Mouse (Mus musculus) CH12.LX (cell line): Measurements from ENCODE around the gene Ccdc167. TPM values are rescaled to one million over a fixed set of nuclear protein-coding genes. Genes with fewer than 3 reads are reported as not detected.

Source experiments
- DNase-seq: peaks from one replicate; pipeline ENCODE4 v3.0.0-alpha.2; 2013; ENCODE audit errors: extremely low read depth
- H3K27ac ChIP-seq: 2 replicates; pipeline ENCODE4 v1.5.1; 2012; ENCODE audit warnings: low read depth, mild to moderate bottlenecking, control low read depth, moderate library complexity; ENCODE audit not compliant: insufficient read depth
- H3K27me3 ChIP-seq: replicated peaks from 2 replicates; pipeline ENCODE3; 2012; ENCODE audit warnings: inconsistent platforms
- H3K36me3 ChIP-seq, 2 experiments: replicated peaks in 1 of 2; 2 replicates each; pipeline versions ENCODE3 to v1.6.1; 2012; ENCODE audit warnings: inconsistent platforms in 1 of 2, low read length in 1 of 2, mild to moderate bottlenecking in 1 of 2, mixed read lengths in 1 of 2, moderate library complexity in 1 of 2; ENCODE audit not compliant: control insufficient read depth in 1 of 2, insufficient read depth in 1 of 2
- H3K4me1 ChIP-seq, 2 experiments: 2 replicates each; pipeline ENCODE4 v1.6.1; 2012; ENCODE audit warnings: inconsistent platforms in 1 of 2, moderate library complexity in 1 of 2; ENCODE audit not compliant: insufficient read depth in 2 of 2, control insufficient read depth in 1 of 2
- H3K4me2 ChIP-seq: 2 replicates; pipeline ENCODE4 v1.6.1; 2012; ENCODE audit warnings: low read depth, mild to moderate bottlenecking, control low read depth; ENCODE audit not compliant: poor library complexity, insufficient read depth, severe bottlenecking
- H3K4me3 ChIP-seq, 3 experiments: fragments of 150-350 bp in 1 of 3; sonication (generic) in 1 of 3; replicated peaks in 1 of 3; 2 replicates each; pipeline versions ENCODE3 to v1.5.1; 2011 to 2012; ENCODE audit warnings: low read depth in 2 of 3, low read length in 2 of 3, mild to moderate bottlenecking in 2 of 3, moderate library complexity in 2 of 3, control low read depth in 1 of 3, improper control_type of control experiment in 1 of 3, inconsistent platforms in 1 of 3, mixed read lengths in 1 of 3; ENCODE audit not compliant: poor library complexity in 1 of 3
- H3K79me2 ChIP-seq: replicated peaks from 2 replicates; pipeline ENCODE4 v1.6.1; 2012; ENCODE audit warnings: mild to moderate bottlenecking, moderate library complexity; ENCODE audit not compliant: control insufficient read depth, poor library complexity, insufficient read depth, severe bottlenecking; ENCODE audit errors: extremely low read depth
- H3K9ac ChIP-seq: 2 replicates; pipeline ENCODE4 v1.6.1; 2012; ENCODE audit warnings: low read depth, mild to moderate bottlenecking, control low read depth, moderate library complexity; ENCODE audit not compliant: insufficient read depth
- H3K9me3 ChIP-seq: replicated peaks from 2 replicates; pipeline ENCODE3; 2012; ENCODE audit warnings: low read length, inconsistent platforms, mixed read lengths
- BHLHE40 ChIP-seq: IDR thresholded peaks from 2 replicates; pipeline ENCODE4 v1.6.1; 2011; ENCODE audit warnings: mild to moderate bottlenecking, low read depth, low read length, improper control_type of control experiment
- CHD1 ChIP-seq: IDR thresholded peaks from 2 replicates; pipeline ENCODE4 v1.6.1; 2012; ENCODE audit warnings: low read depth, low read length, improper control_type of control experiment, inconsistent platforms
- CHD2 ChIP-seq: IDR thresholded peaks from 2 replicates; pipeline ENCODE4 v1.6.1; 2011; ENCODE audit warnings: low read length, improper control_type of control experiment
- CTCF ChIP-seq, 2 experiments: IDR thresholded peaks in 1 of 2; conservative IDR thresholded peaks in 1 of 2; 2 replicates each; pipeline ENCODE4 v1.5.1; 2011 to 2012; ENCODE audit warnings: low read depth in 2 of 2, low read length in 2 of 2, improper control_type of control experiment in 1 of 2, inconsistent platforms in 1 of 2, mild to moderate bottlenecking in 1 of 2, moderate library complexity in 1 of 2
- EP300 ChIP-seq: IDR thresholded peaks from 2 replicates; pipeline ENCODE4 v1.6.1; 2011; ENCODE audit warnings: low read length, improper control_type of control experiment
- ETS1 ChIP-seq: conservative IDR thresholded peaks from 2 replicates; pipeline ENCODE4 v1.6.1; 2012; ENCODE audit warnings: low read depth, mild to moderate bottlenecking, inconsistent platforms, low read length, improper control_type of control experiment, moderate library complexity
- HCFC1 ChIP-seq: IDR thresholded peaks from 2 replicates; pipeline ENCODE4 v1.6.1; 2012; ENCODE audit warnings: low read depth, mild to moderate bottlenecking, inconsistent platforms, low read length, improper control_type of control experiment
- IRF4 ChIP-seq: IDR thresholded peaks from 2 replicates; pipeline ENCODE4 v1.6.1; 2014; ENCODE audit warnings: low read depth, mild to moderate bottlenecking, inconsistent platforms, low read length, improper control_type of control experiment
- JUN ChIP-seq: IDR thresholded peaks from 2 replicates; pipeline ENCODE4 v1.6.1; 2011; ENCODE audit warnings: low read depth, mild to moderate bottlenecking, low read length, improper control_type of control experiment, moderate library complexity; ENCODE audit not compliant: insufficient read depth
- JUND ChIP-seq: conservative IDR thresholded peaks from 2 replicates; pipeline ENCODE4 v1.6.1; 2011; ENCODE audit warnings: low read depth, low read length, improper control_type of control experiment
- MAX ChIP-seq: IDR thresholded peaks from 2 replicates; pipeline ENCODE4 v1.6.1; 2011; ENCODE audit warnings: low read length, improper control_type of control experiment
- MEF2A ChIP-seq: IDR thresholded peaks from 2 replicates; pipeline ENCODE4 v1.6.1; 2014; ENCODE audit warnings: low read depth, mild to moderate bottlenecking, inconsistent platforms, low read length, improper control_type of control experiment, borderline replicate concordance
- MXI1 ChIP-seq: IDR thresholded peaks from 2 replicates; pipeline ENCODE4 v1.6.1; 2011; ENCODE audit warnings: mild to moderate bottlenecking, low read depth, low read length, improper control_type of control experiment
- NELFE ChIP-seq: IDR thresholded peaks from 2 replicates; pipeline ENCODE4 v1.6.1; 2011; ENCODE audit warnings: low read depth, low read length, improper control_type of control experiment
- NRF1 ChIP-seq: IDR thresholded peaks from 2 replicates; pipeline ENCODE4 v1.6.1; 2014; ENCODE audit warnings: low read depth, mild to moderate bottlenecking, inconsistent platforms, low read length, improper control_type of control experiment, moderate library complexity
- PAX5 ChIP-seq: IDR thresholded peaks from 2 replicates; pipeline ENCODE4 v1.6.1; 2012; ENCODE audit warnings: low read length, inconsistent platforms, mixed read lengths
- POLR2A ChIP-seq: IDR thresholded peaks from 2 replicates; pipeline ENCODE4 v1.6.1; 2011; ENCODE audit warnings: low read depth, mild to moderate bottlenecking, improper control_type of control experiment, low read length
- POLR2AphosphoS2 ChIP-seq: IDR thresholded peaks from 2 replicates; pipeline ENCODE4 v1.6.1; 2011; ENCODE audit warnings: low read depth, low read length, improper control_type of control experiment
- RAD21 ChIP-seq: IDR thresholded peaks from 2 replicates; pipeline ENCODE4 v1.6.1; 2011; ENCODE audit warnings: low read depth, mild to moderate bottlenecking, low read length, improper control_type of control experiment, moderate library complexity
- RCOR1 ChIP-seq: conservative IDR thresholded peaks from 2 replicates; pipeline ENCODE4 v1.6.1; 2012; ENCODE audit warnings: low read depth, mild to moderate bottlenecking, inconsistent platforms, low read length, improper control_type of control experiment
- SMC3 ChIP-seq: IDR thresholded peaks from 2 replicates; pipeline ENCODE4 v1.6.1; 2011; ENCODE audit warnings: low read depth, low read length, improper control_type of control experiment
- TCF12 ChIP-seq: IDR thresholded peaks from 2 replicates; pipeline ENCODE4 v1.6.1; 2014; ENCODE audit warnings: low read depth, mild to moderate bottlenecking, inconsistent platforms, low read length, improper control_type of control experiment
- USF1 ChIP-seq: IDR thresholded peaks from 2 replicates; pipeline ENCODE4 v1.6.1; 2014; ENCODE audit warnings: low read depth, mild to moderate bottlenecking, inconsistent platforms, low read length, improper control_type of control experiment
- ZC3H11A ChIP-seq: IDR thresholded peaks from 2 replicates; pipeline ENCODE4 v1.6.1; 2012; ENCODE audit warnings: low read depth, mild to moderate bottlenecking, inconsistent platforms, low read length, improper control_type of control experiment
- ZKSCAN1 ChIP-seq: IDR thresholded peaks from 2 replicates; pipeline ENCODE4 v1.6.1; 2012; ENCODE audit warnings: low read depth, inconsistent platforms, low read length, improper control_type of control experiment, borderline replicate concordance
- ZNF384 ChIP-seq: IDR thresholded peaks from 2 replicates; pipeline ENCODE4 v1.6.1; 2012; ENCODE audit warnings: low read depth, low read length, improper control_type of control experiment, inconsistent platforms
- dilution Hi-C: fragments of 300-500 bp; cut with MboI; formaldehyde crosslinking; loops from 2 replicates; pipeline ENCODE4 v1.14.3; 2020; ENCODE audit warnings: low sequenced_read_pairs; ENCODE audit not compliant: extremely low pct_unique_long_range_greater_than_20kb, extremely low pct_ligation_motif_present
- in situ Hi-C: fragments of 300-500 bp; cut with MboI; formaldehyde crosslinking; loops from 3 replicates; pipeline ENCODE4 v1.14.3; 2019; ENCODE audit warnings: low sequenced_read_pairs, low pct_ligation_motif_present, low pct_unique_long_range_greater_than_20kb, mixed read lengths
- polyA plus RNA-seq: library from polyadenylated mRNA; unstranded; fragments of >175 nt; gene quantifications from 2 replicates; pipeline ENCODE4 v1.2.1, GENCODE M21; 2012; ENCODE audit warnings: low read depth; ENCODE audit not compliant: insufficient read length
- total RNA-seq, 2 experiments: library from RNA; depleted of rRNA; stranded (reverse); fragments of 300-350 nt in 1 of 2; fragments of >200 nt in 1 of 2; gene quantifications; 2 replicates each; pipeline ENCODE4 v1.2.3; 2012 to 2014

The Ccdc167 gene
- total and polyA plus RNA-seq, 3 experiments = 8.8 to 18.7 (median 12.0) TPM

- H3K79me2 ChIP-seq = no peaks in the 10 kb centered on the region
- no peaks in the 10 kb centered on the region for H3K36me3 ChIP-seq
- no peaks in the 10 kb centered on the region for H3K9me3 ChIP-seq
- DNase-seq = no peak
- no peaks in the 10 kb centered on the region for H3K27me3 ChIP-seq
- peaks cover 2 to 6% of the 10 kb centered on the region in 2 experiments; a peak in 2 of 4 replicates for H3K4me1 ChIP-seq
- in situ Hi-C loops (no loop called here), dilution Hi-C loops (no loop called here)
- no peak overlapping the region for H3K4me3 ChIP-seq
- no peak overlapping the region for H3K4me2 ChIP-seq
- TF ChIP-seq MEF2A = no peak
- TF ChIP-seq ZNF384 = no peak
- TF ChIP-seq PAX5 = no peak
- no peak for TF ChIP-seq POLR2A
- TF ChIP-seq POLR2AphosphoS2 = no peak
- no peak for TF ChIP-seq CHD2
- no peak for TF ChIP-seq RAD21
- TF ChIP-seq NRF1 = no peak
- no peak overlapping the region for H3K9ac ChIP-seq
- no peak overlapping the region for H3K27ac ChIP-seq
These were observed 39.5 kb upstream of the Ccdc167 start for GRCm38 (mm10) chr17:29756381-29756780.

- Histone ChIP-seq H3K36me3 (no peaks in the 10 kb centered on the region), H3K27me3 (no peaks in the 10 kb centered on the region), H3K79me2 (no peaks in the 10 kb centered on the region), H3K27ac (no peak overlapping the region), H3K4me2 (no peak overlapping the region), H3K4me3 (no peak overlapping the region), H3K9me3 (no peaks in the 10 kb centered on the region), H3K9ac (no peak overlapping the region), H3K4me1 (peaks cover 2 to 12% of the 10 kb centered on the region in 2 experiments; a peak in 2 of 4 replicates)
- in situ Hi-C loops (no loop called here), dilution Hi-C loops (no loop called here)
- DNase-seq = no peak
- TF ChIP-seq RAD21 (peak; percentile 62), ZKSCAN1 (0 out of 2 replicates have a peak, but pooled peaks have one; percentile 23), SMC3 (peak; percentile 83), ZC3H11A (0 out of 2 replicates have a peak, but pooled peaks have one; percentile 2), MXI1 (no peak), POLR2AphosphoS2 (no peak), JUND (no peak), CHD1 (no peak), CTCF (conservative IDR thresholded peaks at IDR 0.05 in 1 of 2, IDR thresholded peaks at IDR 0.05 in 1 of 2; ENCODE audit: low read depth in 2 of 2, low read length in 2 of 2) (peak in 1 of 2 experiments; percentile 65; a peak in 2 of 4 replicates), RCOR1 (no peak)
These were observed 37.7 kb upstream of the Ccdc167 start for GRCm38 (mm10) chr17:29754510-29754909.

GRCm38 (mm10) chr17:29747466-29747865, 30.6 kb upstream of the Ccdc167 start:
- Histone ChIP-seq H3K79me2 (no peaks in the 10 kb centered on the region), H3K4me1 (peaks cover 0 to 14% of the 10 kb centered on the region in 2 experiments; a peak in 2 of 4 replicates), H3K4me3 (no peak overlapping the region), H3K4me2 (no peak overlapping the region), H3K27ac (no peak overlapping the region), H3K27me3 (no peaks in the 10 kb centered on the region), H3K36me3 (no peaks in the 10 kb centered on the region), H3K9me3 (no peaks in the 10 kb centered on the region)
- in situ Hi-C loops = no loop called here
- DNase-seq = no peak
- TF ChIP-seq ETS1 (no peak), EP300 (no peak), TCF12 (no peak), RCOR1 (no peak), IRF4 (no peak), RAD21 (no peak), POLR2AphosphoS2 (no peak), USF1 (no peak), BHLHE40 (no peak), CHD1 (no peak), NELFE (no peak), JUN (no peak), MAX (no peak), ZNF384 (no peak), HCFC1 (no peak)
- TF ChIP-seq, all 38 proteins: peak for 0
- dilution Hi-C loops = no loop called here
- H3K9ac ChIP-seq = no peak overlapping the region
